Mouse (Mus musculus) heart, adult 2 months (tissue): ENCODE results near the gene Ahnak2. TPM values are rescaled to one million over a fixed set of nuclear protein-coding genes. Genes with fewer than 3 reads are reported as not detected.

Experiments used
- DNase-seq, 2 experiments: peaks; one replicate each; pipeline ENCODE4 v3.0.0; 2021
- H3K27ac ChIP-seq: fragments of 200-600 bp; 2 replicates; pipeline ENCODE4 v1.8.1; 2022
- H3K27me3 ChIP-seq: fragments of 200-500 bp; 2 replicates; pipeline ENCODE4 v1.6.1; 2012; ENCODE audit warnings: mild to moderate bottlenecking, low read length, inconsistent platforms, mixed read lengths; ENCODE audit not compliant: control insufficient read depth, insufficient read depth
- H3K36me3 ChIP-seq: fragments of 200-500 bp; 2 replicates; pipeline ENCODE4 v1.6.1; 2012; ENCODE audit warnings: low read length, inconsistent platforms; ENCODE audit not compliant: control insufficient read depth, insufficient read depth
- H3K4me1 ChIP-seq: fragments of 200-500 bp; 2 replicates; pipeline ENCODE4 v1.6.1; 2011; ENCODE audit warnings: low read length; ENCODE audit not compliant: control insufficient read depth, insufficient read depth
- H3K4me3 ChIP-seq: fragments of 200-600 bp; 2 replicates; pipeline ENCODE4 v1.8.1; 2022
- H3K79me2 ChIP-seq: fragments of 200-500 bp; replicated peaks from 2 replicates; pipeline ENCODE4 v1.6.1; 2012; ENCODE audit warnings: mild to moderate bottlenecking, inconsistent platforms, low read length, moderate library complexity, mixed read lengths; ENCODE audit not compliant: control insufficient read depth, insufficient read depth
- H3K9ac ChIP-seq: fragments of 200-500 bp; 2 replicates; pipeline ENCODE4 v1.6.1; 2012; ENCODE audit warnings: low read depth, mild to moderate bottlenecking, control low read depth, inconsistent platforms, low read length, mixed read lengths
- CTCF ChIP-seq: fragments of 200-600 bp; IDR thresholded peaks from 2 replicates; pipeline ENCODE4 v1.8.1; 2022; ENCODE audit warnings: antibody characterized with exemption, mild to moderate bottlenecking, moderate library complexity
- EP300 ChIP-seq: fragments of 200-500 bp; IDR thresholded peaks from 2 replicates; pipeline ENCODE4 v1.6.1; 2011; ENCODE audit warnings: low read depth, low read length, control low read depth; ENCODE audit not compliant: insufficient read depth
- POLR2A ChIP-seq: fragments of 200-500 bp; IDR thresholded peaks from 2 replicates; pipeline ENCODE4 v1.6.1; 2011; ENCODE audit warnings: mild to moderate bottlenecking, low read depth, low read length, control low read depth; ENCODE audit not compliant: insufficient read depth
- whole genome bisulfite sequencing: fragments of 180-500 bp; shearing (Covaris S2); methylation state at CpG from one replicate; pipeline ENCODE4 v1.1.7; 2018; 5-methylcytosine and 5-hydroxymethylcytosine counted together
- intact Hi-C: fragments of 180-260 bp; cut with DNase I; formaldehyde crosslinking; loops from one replicate; pipeline ENCODE4 v1.15.1; 2025
- polyA plus RNA-seq: library from polyadenylated mRNA; depleted of rRNA; stranded (reverse); fragments of >200 nt; gene quantifications from 2 replicates; pipeline ENCODE4 v1.2.3, GENCODE M21; 2012
- total RNA-seq, 2 experiments: library from RNA; stranded (reverse); gene quantifications; 2 replicates each; pipeline ENCODE4 v1.2.3; 2021

Ahnak2 gene
- total and polyA plus RNA-seq, 3 experiments = 5.4 to 15.7 (median 14.8) TPM

DNA sequence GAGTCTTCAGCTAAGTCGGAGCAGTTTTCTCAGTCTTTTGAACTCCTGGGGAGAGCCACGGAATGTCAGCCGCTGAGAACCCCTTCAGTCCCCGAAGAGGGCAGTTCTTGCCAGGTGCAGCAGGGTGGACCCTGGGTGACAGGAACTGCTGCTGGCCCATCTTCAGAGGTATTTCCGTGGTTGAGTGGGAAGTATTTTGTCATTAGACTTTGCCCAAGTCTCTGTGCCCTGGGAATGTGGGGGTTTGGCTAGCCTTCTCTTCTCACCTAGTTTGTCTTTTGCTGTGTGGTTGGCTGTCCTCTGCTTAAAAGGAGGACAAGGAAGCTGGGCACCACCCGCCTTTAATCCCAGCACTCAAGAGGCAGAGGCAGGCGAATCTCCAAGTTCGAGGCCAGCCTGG is 7.2 kb upstream of the Ahnak2 start:
- WGBS = 17% methylated on average over 8 of the region's 8 CpGs
- no peak for DNase-seq
- TF ChIP-seq EP300 (no peak), POLR2A (no peak), CTCF (no peak)
- H3K79me2 ChIP-seq = no peaks in the 10 kb centered on the region
- peak overlapping the region; percentile 65 for H3K9ac ChIP-seq
- no peaks in the 10 kb centered on the region for H3K36me3 ChIP-seq
- intact Hi-C loops = loop anchor here (2.0 kb wide), 1 partner anchor 21 kb away; no protein-coding TSS in a partner anchor
- H3K4me3 ChIP-seq = peak overlapping the region; percentile 71
- H3K27ac ChIP-seq = peak overlapping the region; percentile 9; the same call in 1 of the 2 replicates
- H3K27me3 ChIP-seq = no peaks in the 10 kb centered on the region
- H3K4me1 ChIP-seq = no peaks in the 10 kb centered on the region; the same call in 1 of the 2 replicates

DNA sequence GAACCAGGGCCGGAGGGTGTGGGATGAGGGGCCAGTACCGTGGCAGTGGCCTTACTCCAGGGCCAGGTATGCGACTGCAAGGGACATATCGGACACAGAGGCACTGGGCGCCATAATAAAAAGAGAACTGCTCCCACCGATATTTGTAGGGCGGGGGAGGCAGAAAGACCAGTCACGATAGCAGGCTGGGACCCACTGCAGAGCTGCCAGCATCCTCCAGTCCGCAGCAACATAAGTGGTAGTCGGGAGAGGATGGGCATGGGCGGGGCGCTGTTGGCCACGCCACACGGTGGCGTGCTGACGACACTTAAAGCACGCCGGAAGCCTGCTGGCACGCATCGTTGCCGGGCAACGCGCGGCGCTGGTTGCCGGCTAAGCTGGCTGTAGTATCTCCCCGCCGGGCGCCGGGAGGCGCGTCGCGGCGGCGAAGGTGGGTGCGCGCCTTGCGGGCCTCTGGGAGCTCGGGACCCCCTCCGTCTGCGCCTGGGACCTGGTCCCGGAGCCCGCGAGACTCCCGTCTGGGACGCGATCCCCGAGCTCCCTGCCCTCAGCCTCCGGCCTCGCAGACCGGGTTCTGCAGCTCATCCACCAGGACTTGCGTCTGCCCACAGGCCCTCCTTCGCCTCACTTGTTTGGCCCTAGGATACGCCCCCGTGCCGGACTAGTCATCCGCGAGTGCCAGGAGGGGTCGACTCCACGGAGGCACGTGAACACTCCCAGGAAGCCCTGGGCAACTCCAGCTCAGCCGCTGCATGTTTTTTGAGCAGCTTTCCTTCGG is 6.3 kb upstream of the Ahnak2 start, which contains the start of gene Clba1:
Gene Clba1, plus strand, starts transcription at position 351 of the 778 bp plus-strand sequence.
- Histone ChIP-seq H3K4me1 (no peaks in the 10 kb centered on the region; the same call in 1 of the 2 replicates), H3K36me3 (no peaks in the 10 kb centered on the region), H3K79me2 (no peaks in the 10 kb centered on the region), H3K9ac (peak within 1 kb of the TSS; percentile 65), H3K4me3 (peak within 1 kb of the TSS; percentile 71), H3K27ac (peak within 1 kb of the TSS; percentile 20; the same call in 1 of the 2 replicates), H3K27me3 (no peaks in the 10 kb centered on the region)
- intact Hi-C loops = loop anchor here (2.0 kb wide), 1 partner anchor 22 kb away; no protein-coding TSS in a partner anchor
- WGBS = 1% methylated on average over 64 of the region's 64 CpGs
- peak; percentile 94 for DNase-seq
- TF ChIP-seq CTCF (peak; percentile 71), POLR2A (peak; percentile 70), EP300 (0 out of 2 replicates have a peak, but pooled peaks have one; percentile 30)

- intact Hi-C loops = loop anchor here (2.0 kb wide), 1 partner anchor 23 kb away; no protein-coding TSS in a partner anchor
- Histone ChIP-seq H3K9ac (0 out of 2 replicates have a peak overlapping the region, but pooled peaks have one; percentile 2), H3K4me3 (peak overlapping the region; percentile 71), H3K36me3 (no peaks in the 10 kb centered on the region), H3K27me3 (no peaks in the 10 kb centered on the region), H3K4me1 (no peaks in the 10 kb centered on the region; the same call in 1 of the 2 replicates), H3K79me2 (no peaks in the 10 kb centered on the region), H3K27ac (peak overlapping the region; percentile 20; the same call in 1 of the 2 replicates)
- no peak for DNase-seq
- TF ChIP-seq CTCF (no peak), POLR2A (no peak), EP300 (no peak)
- 76% methylated on average over 5 of the region's 5 CpGs for WGBS
Measured at GRCm38 (mm10) chr12:112808212-112808586, 5.7 kb upstream of the Ahnak2 start.

DNA sequence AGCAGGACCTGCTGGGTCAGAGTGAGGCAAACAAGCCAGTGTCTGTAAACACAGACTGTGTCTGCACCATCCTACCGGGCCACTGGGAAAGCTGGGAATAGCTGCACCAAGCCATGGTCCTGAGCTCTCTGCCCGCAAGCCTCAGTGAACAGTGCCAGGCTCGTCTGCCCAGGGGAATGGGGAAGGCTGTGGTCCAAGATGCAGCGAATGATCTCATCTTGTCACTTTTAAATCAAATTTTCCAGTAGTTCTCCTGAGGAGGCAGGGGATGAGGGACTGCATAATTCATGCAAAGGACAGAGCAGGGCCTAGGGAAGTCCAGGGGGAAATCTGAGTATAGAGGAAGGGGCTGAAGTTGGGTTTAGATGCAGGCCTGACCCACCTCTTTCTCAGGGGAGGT is 5.3 kb upstream of the Ahnak2 start:
- no peaks in the 10 kb centered on the region for H3K79me2 ChIP-seq
- no peak overlapping the region for H3K4me3 ChIP-seq
- H3K36me3 ChIP-seq = no peaks in the 10 kb centered on the region
- H3K27ac ChIP-seq = no peak overlapping the region
- 89% methylated on average over 4 of the region's 4 CpGs for WGBS
- intact Hi-C loops = loop anchor here (2.0 kb wide), 1 partner anchor 23 kb away; no protein-coding TSS in a partner anchor
- no peak overlapping the region for H3K9ac ChIP-seq
- DNase-seq = no peak
- no peaks in the 10 kb centered on the region for H3K27me3 ChIP-seq
- TF ChIP-seq CTCF (no peak), POLR2A (no peak), EP300 (no peak)
- H3K4me1 ChIP-seq = no peaks in the 10 kb centered on the region; the same call in 1 of the 2 replicates

DNA sequence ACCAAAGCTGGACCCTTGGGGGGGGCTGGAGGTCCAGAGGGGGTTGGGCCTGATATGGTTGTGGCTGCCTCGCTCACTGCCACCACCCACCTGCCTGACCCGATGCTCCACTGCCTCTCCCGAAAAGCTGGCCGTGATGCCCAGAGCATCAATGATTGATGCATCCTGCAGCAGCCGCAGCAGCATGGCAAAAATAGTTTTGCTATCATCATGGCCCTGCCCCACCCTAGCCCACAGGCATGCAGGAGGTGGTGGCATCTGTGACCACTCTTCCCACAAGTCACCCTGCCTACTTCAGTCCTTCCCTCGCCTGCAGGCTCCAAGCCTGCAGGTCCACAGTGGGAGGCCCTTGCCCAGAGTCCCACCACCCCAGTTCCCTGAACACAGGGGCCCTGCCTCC is 3.6 kb upstream of the Ahnak2 start:
- TF ChIP-seq POLR2A (no peak), CTCF (no peak), EP300 (no peak)
- H3K4me1 ChIP-seq = peaks cover 1% of the 10 kb centered on the region; the same call in 1 of the 2 replicates
- H3K27ac ChIP-seq = no peak overlapping the region
- WGBS = 70% methylated on average over 6 of the region's 6 CpGs
- no peak overlapping the region for H3K9ac ChIP-seq
- H3K36me3 ChIP-seq = no peaks in the 10 kb centered on the region
- intact Hi-C loops = no loop called here
- H3K27me3 ChIP-seq = peaks cover 2% of the 10 kb centered on the region; the same call in 1 of the 2 replicates
- H3K4me3 ChIP-seq = no peak overlapping the region
- no peaks in the 10 kb centered on the region for H3K79me2 ChIP-seq
- DNase-seq = no peak

DNA sequence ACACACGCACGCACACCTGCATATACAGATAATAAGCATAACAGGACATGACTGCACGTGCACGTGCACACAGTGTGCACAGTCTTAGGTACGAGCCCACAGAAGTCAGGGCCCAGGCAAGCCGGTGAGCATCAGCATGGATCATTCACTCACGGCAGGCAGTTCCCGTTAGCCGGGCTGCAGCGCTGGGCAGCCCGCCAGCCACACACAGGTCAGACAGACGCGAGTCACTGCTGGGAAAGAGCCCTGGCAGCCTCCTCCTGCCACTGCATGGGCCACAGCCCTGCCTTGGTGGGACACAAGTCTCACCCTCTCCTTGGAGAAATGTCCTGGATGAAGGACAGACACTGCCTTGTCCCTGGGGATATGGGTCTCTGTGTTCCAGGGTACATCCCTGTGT is 1.6 kb upstream of the Ahnak2 start:
- no peaks in the 10 kb centered on the region for H3K36me3 ChIP-seq
- H3K4me1 ChIP-seq = peaks cover 1% of the 10 kb centered on the region; the same call in 1 of the 2 replicates
- intact Hi-C loops = no loop called here
- DNase-seq = peak; percentile 50 to 65
- H3K4me3 ChIP-seq = no peak overlapping the region
- H3K9ac ChIP-seq = no peak overlapping the region
- TF ChIP-seq POLR2A = no peak
- no peak for TF ChIP-seq EP300
- no peak for TF ChIP-seq CTCF
- no peak overlapping the region for H3K27ac ChIP-seq
- 31% methylated on average over 13 of the region's 13 CpGs for WGBS
- H3K79me2 ChIP-seq = no peaks in the 10 kb centered on the region
- H3K27me3 ChIP-seq = peaks cover 2% of the 10 kb centered on the region; the same call in 1 of the 2 replicates
